Mouse (Mus musculus) hindbrain, embryonic 11.5 days (tissue): ENCODE measurements around the gene Podxl. TPM values are rescaled to one million over a fixed set of nuclear protein-coding genes. Genes with fewer than 3 reads are reported as not detected.

Experiments
- ATAC-seq: fragments of 200-750 bp; cut with Nextera tagmentation; 2 replicates; pipeline ENCODE4 v1.8.0; 2017; ENCODE audit warnings: mild to moderate bottlenecking, moderate TSS enrichment, moderate library complexity; ENCODE audit not compliant: low FRiP score
- DNase-seq: peaks from one replicate; pipeline ENCODE4 v3.0.0-alpha.2; 2015; ENCODE audit warnings: low spot score
- H3K27ac ChIP-seq: fragments of 300-500 bp; sonication (generic); 2 replicates; pipeline ENCODE4 v1.5.1; 2014; ENCODE audit warnings: mild to moderate bottlenecking, low read depth, low read length
- H3K27me3 ChIP-seq: fragments of 300-500 bp; sonication (generic); 2 replicates; pipeline ENCODE4 v1.6.1; 2014; ENCODE audit warnings: mild to moderate bottlenecking, low read length, moderate library complexity, mixed read lengths; ENCODE audit not compliant: control insufficient read depth, insufficient read depth
- H3K36me3 ChIP-seq: fragments of 300-500 bp; sonication (generic); 2 replicates; pipeline ENCODE4 v1.6.1; 2014; ENCODE audit warnings: mild to moderate bottlenecking, low read length, moderate library complexity, mixed read lengths; ENCODE audit not compliant: control insufficient read depth, insufficient read depth
- H3K4me1 ChIP-seq: fragments of 300-500 bp; sonication (generic); replicated peaks from 2 replicates; pipeline ENCODE4 v1.6.1; 2014; ENCODE audit warnings: low read length, mixed read lengths; ENCODE audit not compliant: control insufficient read depth, insufficient read depth
- H3K4me2 ChIP-seq: fragments of 300-500 bp; sonication (generic); replicated peaks from 2 replicates; pipeline ENCODE4 v1.6.1; 2014; ENCODE audit warnings: mild to moderate bottlenecking, low read depth, low read length
- H3K4me3 ChIP-seq: fragments of 300-500 bp; sonication (generic); 2 replicates; pipeline ENCODE4 v1.5.1; 2014; ENCODE audit warnings: low read depth, low read length
- H3K9ac ChIP-seq: fragments of 300-500 bp; sonication (generic); 2 replicates; pipeline ENCODE4 v1.6.1; 2014; ENCODE audit warnings: low read depth, low read length
- H3K9me3 ChIP-seq: fragments of 300-500 bp; sonication (generic); 2 replicates; pipeline ENCODE4 v1.6.1; 2016; ENCODE audit warnings: low read length; ENCODE audit not compliant: control insufficient read depth
- WGBS: fragments of 180-500 bp; shearing (Covaris S2); extraction: QIAGEN DNeasy Blood & Tissue Kit; methylation state at CpG from one replicate; pipeline ENCODE4 v1.1.7; 2014; 5-methylcytosine and 5-hydroxymethylcytosine counted together
- polyA plus RNA-seq: library from polyadenylated mRNA; unstranded; fragments of >200 nt; fragmentation: Nextera tagmentation; extraction: Ambion mirVana; gene quantifications from 2 replicates; pipeline ENCODE4 v1.2.1, GENCODE M21; 2014

Gene Podxl
- polyA plus RNA-seq, 1 experiment from 2014 or later, result 12.4 TPM

GRCm38 (mm10) chr6:31560138-31560959, 3.4 kb downstream of the Podxl start:
- no peak overlapping the region for H3K4me3 ChIP-seq
- 8% methylated on average over 13 of the region's 13 CpGs for WGBS

GRCm38 (mm10) chr6:31556460-31557100, 7.2 kb downstream of the Podxl start:
- H3K9me3 ChIP-seq, result no peaks in the 10 kb centered on the region
- H3K36me3 ChIP-seq, result no peaks in the 10 kb centered on the region
- H3K4me1 ChIP-seq, result no peaks in the 10 kb centered on the region
- no peak for ATAC-seq
- H3K27ac ChIP-seq, result no peak overlapping the region
- no peak overlapping the region for H3K9ac ChIP-seq
- H3K4me2 ChIP-seq, result no peak overlapping the region
- H3K27me3 ChIP-seq, result no peaks in the 10 kb centered on the region
- H3K4me3 ChIP-seq, result no peak overlapping the region
- DNase-seq, result no peak
- WGBS, result 90% methylated on average over 7 of the region's 7 CpGs

More at GRCm38 (mm10) chr6:31560138-31560959, 3.4 kb downstream of the Podxl start:
- H3K9me3 ChIP-seq, result no peaks in the 10 kb centered on the region
- H3K4me2 ChIP-seq, result no peak overlapping the region
- H3K36me3 ChIP-seq, result no peaks in the 10 kb centered on the region
- ATAC-seq (no peak), DNase-seq (no peak)
- H3K27me3 ChIP-seq, result no peaks in the 10 kb centered on the region
- H3K4me1 ChIP-seq, result no peaks in the 10 kb centered on the region
- H3K27ac ChIP-seq, result no peak overlapping the region
- no peak overlapping the region for H3K9ac ChIP-seq

DNA sequence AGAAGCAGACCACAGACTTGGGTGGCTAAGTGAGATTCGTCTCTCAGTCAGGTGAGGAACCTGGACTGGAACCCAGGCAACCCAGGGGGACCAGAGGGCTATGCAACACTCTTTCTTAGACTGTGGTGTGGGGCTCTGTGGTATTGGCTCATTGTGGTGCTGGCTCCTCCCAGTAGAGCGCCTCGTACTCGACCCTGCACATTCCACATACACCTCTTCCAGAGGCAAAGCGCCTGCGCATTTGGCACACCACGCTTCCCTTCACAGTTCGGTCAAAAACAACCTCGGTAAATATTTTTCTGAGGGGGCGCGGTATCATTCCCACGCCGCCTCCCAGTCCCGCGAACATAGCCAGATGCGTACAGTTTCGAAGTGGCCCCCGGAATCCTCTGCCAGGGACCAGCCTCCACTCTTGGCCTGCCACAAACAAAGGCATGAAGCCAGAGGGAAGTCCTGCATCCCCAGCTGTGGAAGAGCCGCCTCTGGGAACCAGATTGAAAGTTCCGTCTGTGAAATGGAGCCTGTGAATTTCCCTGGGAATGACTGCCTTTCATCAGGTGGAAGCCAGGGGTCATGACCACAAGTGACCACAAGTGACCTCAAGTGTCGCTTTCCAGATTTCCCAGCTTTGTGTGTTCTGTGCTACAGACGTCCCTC, 12.8 kb downstream of the Podxl start:
- ATAC-seq, result no peak
- Histone ChIP-seq H3K9me3 (no peaks in the 10 kb centered on the region), H3K36me3 (no peaks in the 10 kb centered on the region), H3K27me3 (no peaks in the 10 kb centered on the region), H3K27ac (no peak overlapping the region), H3K4me1 (no peaks in the 10 kb centered on the region), H3K9ac (no peak overlapping the region), H3K4me3 (no peak overlapping the region), H3K4me2 (no peak overlapping the region)
- DNase-seq, result no peak
- 65% methylated on average over 22 of the region's 22 CpGs for WGBS

- no peak overlapping the region for H3K4me2 ChIP-seq
- DNase-seq (no peak), ATAC-seq (no peak)
- no peaks in the 10 kb centered on the region for H3K9me3 ChIP-seq
- H3K27me3 ChIP-seq, result no peaks in the 10 kb centered on the region
- H3K4me1 ChIP-seq, result no peaks in the 10 kb centered on the region
- no peak overlapping the region for H3K27ac ChIP-seq
- no peak overlapping the region for H3K9ac ChIP-seq
- 75% methylated on average over 5 of the region's 5 CpGs for WGBS
- no peaks in the 10 kb centered on the region for H3K36me3 ChIP-seq
- no peak overlapping the region for H3K4me3 ChIP-seq
These were observed 14.3 kb downstream of the Podxl start for GRCm38 (mm10) chr6:31549361-31550051.

DNA sequence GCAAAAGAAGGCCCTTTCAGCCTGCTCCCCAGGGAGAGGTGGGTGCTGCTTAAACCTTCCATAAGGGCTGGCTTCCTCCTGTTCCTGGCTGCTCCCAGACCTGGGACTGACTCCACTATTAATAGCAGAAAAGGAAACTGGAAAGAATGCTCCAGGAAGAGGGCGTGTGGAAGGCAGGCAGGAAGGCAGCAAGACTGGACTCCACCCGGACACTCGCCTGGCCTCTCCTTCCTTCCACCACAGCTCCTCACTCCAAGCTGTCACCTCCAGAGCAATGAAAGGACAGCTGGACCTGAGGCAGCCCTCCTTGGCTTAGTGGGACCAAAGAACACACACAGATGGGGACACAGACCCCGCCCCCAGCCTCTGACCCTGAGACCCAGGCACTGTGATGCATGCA, 19.5 kb downstream of the Podxl start:
- H3K36me3 ChIP-seq, result no peaks in the 10 kb centered on the region
- DNase-seq (no peak), ATAC-seq (no peak)
- H3K27me3 ChIP-seq, result no peaks in the 10 kb centered on the region
- H3K27ac ChIP-seq, result no peak overlapping the region
- H3K4me1 ChIP-seq, result no peaks in the 10 kb centered on the region
- WGBS, result 72% methylated on average over 4 of the region's 4 CpGs
- H3K4me2 ChIP-seq, result no peak overlapping the region
- H3K9me3 ChIP-seq, result no peaks in the 10 kb centered on the region
- H3K9ac ChIP-seq, result no peak overlapping the region
- H3K4me3 ChIP-seq, result no peak overlapping the region

GRCm38 (mm10) chr6:31540018-31540417, 23.8 kb downstream of the Podxl start:
- ATAC-seq (no peak), DNase-seq (no peak)
- no peak overlapping the region for H3K9ac ChIP-seq
- no peaks in the 10 kb centered on the region for H3K9me3 ChIP-seq
- no peaks in the 10 kb centered on the region for H3K4me1 ChIP-seq
- H3K36me3 ChIP-seq, result no peaks in the 10 kb centered on the region
- no peaks in the 10 kb centered on the region for H3K27me3 ChIP-seq
- H3K4me2 ChIP-seq, result no peak overlapping the region
- H3K27ac ChIP-seq, result no peak overlapping the region
- no peak overlapping the region for H3K4me3 ChIP-seq
- WGBS, result 89% methylated on average over 6 of the region's 6 CpGs

DNA sequence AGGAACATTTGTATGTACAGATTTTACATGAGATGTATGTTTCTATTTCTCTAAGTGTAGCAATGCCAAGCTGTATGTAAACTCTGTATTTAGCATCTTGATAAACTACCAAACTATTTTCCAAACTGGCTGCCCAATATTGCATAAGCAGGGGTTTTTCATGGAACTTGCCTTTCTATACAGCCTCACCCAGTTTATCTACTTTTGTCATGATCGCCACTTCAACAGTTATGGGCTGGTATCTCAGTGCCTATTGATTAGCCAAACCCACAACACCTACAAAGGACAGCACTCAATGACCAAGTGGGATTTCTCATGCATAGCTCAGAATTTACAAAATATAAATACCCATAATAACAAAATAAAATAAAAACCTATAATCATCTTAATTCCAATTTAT, 25.7 kb downstream of the Podxl start:
- Histone ChIP-seq H3K4me1 (no peaks in the 10 kb centered on the region), H3K4me3 (no peak overlapping the region), H3K9ac (no peak overlapping the region), H3K4me2 (no peak overlapping the region), H3K9me3 (no peaks in the 10 kb centered on the region), H3K27ac (no peak overlapping the region), H3K36me3 (no peaks in the 10 kb centered on the region), H3K27me3 (no peaks in the 10 kb centered on the region)
- WGBS, result 97% methylated on average over 1 of the region's 1 CpGs
- DNase-seq (no peak), ATAC-seq (no peak)

- Histone ChIP-seq H3K27ac (no peak overlapping the region), H3K4me2 (no peak overlapping the region), H3K9ac (no peak overlapping the region), H3K9me3 (no peaks in the 10 kb centered on the region), H3K36me3 (no peaks in the 10 kb centered on the region), H3K4me1 (no peaks in the 10 kb centered on the region), H3K4me3 (no peak overlapping the region), H3K27me3 (no peaks in the 10 kb centered on the region)
- DNase-seq (no peak), ATAC-seq (no peak)
- 80% methylated on average over 4 of the region's 4 CpGs for WGBS
These were observed 26.6 kb downstream of the Podxl start for GRCm38 (mm10) chr6:31537193-31537592.
